Mouse (Mus musculus) Muller cell, postnatal 12 days (primary cell): ENCODE measurements around the gene Copg1.
A peak's percentile ranks its signal among the peaks of the same experiment; 100 is the strongest.
"Not testable (repeated sequence)": the region's sequence is repeated elsewhere in the genome, so short reads cannot be mapped to it uniquely, and the experiment has no call there.

Source experiments
- DNase-seq: peaks from one replicate; pipeline ENCODE4 v3.0.0-alpha.2; 2015; ENCODE audit errors: inconsistent ontology term

Gene Copg1

GRCm38 (mm10) chr6:87875562-87875961 is 12.1 kb upstream of the Copg1 start:
- no peak for DNase-seq

GRCm38 (mm10) chr6:87876068-87876643 is 11.5 kb upstream of the Copg1 start:
- DNase-seq, result no peak

DNA sequence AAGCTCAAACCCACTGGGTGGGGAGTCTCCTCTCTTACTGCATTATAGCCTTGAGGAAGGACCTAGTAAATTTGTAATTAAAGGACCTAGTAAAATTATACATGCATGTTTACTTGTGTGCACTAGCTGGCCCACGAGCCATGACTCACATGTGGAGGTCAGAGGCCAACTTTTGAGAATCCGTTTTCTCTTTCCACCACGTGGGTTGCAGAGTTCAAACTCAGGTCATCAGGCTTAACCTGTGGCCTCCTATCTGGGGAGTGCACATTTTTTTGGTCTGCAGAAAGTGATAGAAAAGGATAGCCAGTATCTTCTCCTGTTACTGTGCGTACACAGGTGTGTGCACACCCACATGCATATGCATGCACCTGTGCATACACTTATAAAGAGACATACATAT is 8.6 kb upstream of the Copg1 start:
- DNase-seq, result no peak

DNA sequence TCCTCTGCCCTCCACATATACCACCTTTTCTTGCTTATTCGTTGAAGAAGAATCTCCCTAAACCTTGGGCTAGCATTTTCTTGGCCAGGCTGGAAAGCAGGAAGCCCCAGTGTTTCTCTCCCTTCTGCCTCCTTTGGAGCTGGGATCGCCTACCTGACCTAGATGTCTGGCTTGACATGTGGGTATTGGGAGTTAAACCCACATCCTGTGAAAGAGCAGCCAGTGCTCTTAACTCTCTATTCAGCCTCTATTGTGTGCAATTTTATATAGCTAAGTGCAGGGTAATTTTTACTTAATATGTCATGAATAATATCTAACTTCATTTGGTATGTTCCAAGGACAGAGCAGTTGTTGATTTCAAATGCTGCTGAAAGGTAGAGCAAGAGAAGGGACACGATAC is 8.0 kb upstream of the Copg1 start:
- no peak for DNase-seq

- no peak for DNase-seq
Observed at GRCm38 (mm10) chr6:87882221-87882620, 5.4 kb upstream of the Copg1 start.

GRCm38 (mm10) chr6:87882816-87883215 is 4.8 kb upstream of the Copg1 start:
- peak; percentile 34 for DNase-seq

DNA sequence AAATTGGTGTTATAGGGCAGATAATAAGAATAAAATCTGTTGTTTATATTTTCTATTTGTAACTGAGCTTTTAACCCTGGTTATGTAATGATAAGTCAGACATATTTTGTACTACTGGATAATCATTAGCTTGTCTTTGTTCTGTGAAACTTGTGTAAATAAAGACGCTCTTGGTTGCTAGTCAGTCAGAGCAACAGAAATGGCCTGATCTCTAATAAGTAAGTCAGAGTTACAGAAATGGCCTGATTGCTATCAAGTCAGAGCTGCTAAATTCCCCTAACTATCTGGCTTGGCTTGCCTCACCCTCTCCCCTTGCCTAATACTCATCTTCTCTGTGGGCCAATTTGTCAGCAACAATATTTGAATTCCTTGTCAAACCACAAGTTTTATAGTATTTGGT is 893 bp upstream of the Copg1 start:
- no peak for DNase-seq

GRCm38 (mm10) chr6:87893931-87894330 is 6.3 kb downstream of the Copg1 start:
- no peak for DNase-seq

DNA sequence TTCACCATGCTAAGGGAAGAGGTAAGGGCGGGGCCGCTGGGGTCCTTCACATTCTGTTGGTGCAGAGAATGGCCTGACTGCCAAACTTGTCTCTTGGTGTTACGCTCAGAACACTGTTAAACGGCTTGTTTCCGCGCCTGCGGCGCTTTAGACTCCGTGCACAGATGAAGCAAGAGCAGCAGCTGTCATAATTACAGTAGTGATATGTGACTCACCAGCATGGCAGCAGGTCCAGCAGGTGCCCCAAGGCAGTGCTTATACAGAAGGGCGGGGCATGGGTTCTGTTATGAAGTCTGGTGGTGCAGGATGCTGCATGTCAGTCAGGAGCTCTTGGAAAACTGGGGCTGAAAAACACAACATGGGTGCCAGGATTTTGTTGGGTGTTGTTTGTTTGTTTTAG is 10.4 kb downstream of the Copg1 start:
- DNase-seq, result no peak

- DNase-seq, result no peak
Observed at GRCm38 (mm10) chr6:87906632-87907031, 19.0 kb downstream of the Copg1 start.

- DNase-seq, result no peak
Observed at GRCm38 (mm10) chr6:87909181-87909580, 21.6 kb downstream of the Copg1 start.

GRCm38 (mm10) chr6:87911559-87911958 is 23.9 kb downstream of the Copg1 start:
- no peak for DNase-seq

- peak; percentile 85 for DNase-seq
Observed at GRCm38 (mm10) chr6:87913661-87914325, 26.2 kb downstream of the Copg1 start, which contains the start of gene Hmces. Hmces (plus strand) TSS chr6:87913935.

DNA sequence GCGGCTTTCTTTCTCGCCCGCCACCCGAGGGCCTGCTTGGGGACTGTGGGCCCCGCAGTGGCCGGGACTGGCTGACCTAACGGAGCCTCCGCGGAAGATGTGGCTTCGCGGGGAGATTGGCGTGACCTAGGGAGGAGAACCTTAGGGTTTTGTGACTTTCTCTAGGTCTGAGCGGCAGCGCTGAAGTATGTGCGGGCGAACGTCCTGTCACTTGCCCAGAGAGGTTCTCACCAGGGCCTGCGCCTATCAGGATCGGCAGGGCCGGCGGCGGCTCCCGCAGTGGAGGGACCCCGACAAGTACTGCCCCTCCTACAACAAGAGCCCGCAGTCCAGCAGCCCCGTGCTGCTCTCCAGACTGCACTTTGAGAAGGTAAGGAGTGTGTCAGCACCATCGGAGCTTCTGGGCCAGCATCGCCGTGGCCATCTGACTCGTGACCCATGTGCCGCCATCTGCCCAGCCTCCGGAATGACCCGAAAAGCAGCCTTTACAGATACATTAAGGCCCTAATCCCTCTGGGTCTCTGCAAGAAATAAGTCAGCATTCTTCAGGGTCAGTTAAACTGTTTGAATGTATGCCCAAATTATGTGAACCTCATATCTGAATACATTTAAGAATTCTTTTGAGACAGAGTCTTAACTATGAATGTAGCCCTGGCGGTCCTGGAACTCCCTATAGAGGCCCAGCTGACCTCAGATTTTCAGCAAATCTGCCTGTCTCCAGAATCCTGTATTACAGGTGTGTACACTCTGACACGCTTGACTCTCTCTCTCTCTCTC is 26.9 kb downstream of the Copg1 start:
- DNase-seq, result peak; percentile 73

DNA sequence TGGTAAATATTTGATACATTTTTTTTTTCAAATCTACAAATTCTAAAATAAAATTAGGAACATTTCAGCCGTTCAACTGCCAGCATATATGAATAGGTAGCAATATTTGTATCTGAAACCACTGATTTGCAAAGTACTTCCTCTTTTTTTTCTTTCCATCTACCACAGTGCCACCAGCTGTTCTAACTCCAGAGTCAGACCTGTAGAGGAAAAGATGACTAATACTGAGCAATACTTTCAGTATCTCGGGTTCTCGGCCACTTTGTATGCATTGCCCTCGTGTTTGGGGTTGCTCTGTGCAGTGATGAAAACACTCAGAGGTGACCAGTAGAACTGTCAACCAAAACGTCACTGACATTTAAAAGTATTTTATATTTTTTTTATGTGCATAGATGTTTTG is 28.3 kb downstream of the Copg1 start:
- DNase-seq, result peak; percentile 25

DNA sequence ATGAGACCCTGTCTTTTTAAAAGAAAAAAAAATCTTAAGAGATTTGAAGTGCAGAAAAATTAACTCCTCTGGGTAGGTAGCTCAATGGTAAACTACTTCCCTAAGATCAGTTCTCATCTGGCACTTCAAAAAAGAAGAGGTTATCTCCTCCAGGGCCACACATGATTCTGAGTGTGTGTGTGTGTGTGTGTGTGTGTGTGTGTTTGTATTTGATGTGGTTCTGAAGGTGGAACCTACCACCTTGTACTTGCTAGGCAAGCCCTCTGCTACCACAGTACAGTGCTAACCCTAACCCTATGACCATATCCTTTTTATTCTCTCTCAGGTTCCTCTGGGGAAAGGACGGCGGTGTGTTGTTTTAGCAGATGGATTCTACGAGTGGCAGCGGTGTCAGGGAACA is 33.6 kb downstream of the Copg1 start:
- no peak for DNase-seq

GRCm38 (mm10) chr6:87923624-87924023 is 36.0 kb downstream of the Copg1 start:
- no peak for DNase-seq

GRCm38 (mm10) chr6:87935037-87935436 is 47.4 kb downstream of the Copg1 start:
- DNase-seq, result no peak

GRCm38 (mm10) chr6:87937178-87937788 is 49.7 kb downstream of the Copg1 start:
- DNase-seq, result peak; percentile 57

- DNase-seq, result no peak
Observed at GRCm38 (mm10) chr6:87938941-87939340, 51.3 kb downstream of the Copg1 start.

DNA sequence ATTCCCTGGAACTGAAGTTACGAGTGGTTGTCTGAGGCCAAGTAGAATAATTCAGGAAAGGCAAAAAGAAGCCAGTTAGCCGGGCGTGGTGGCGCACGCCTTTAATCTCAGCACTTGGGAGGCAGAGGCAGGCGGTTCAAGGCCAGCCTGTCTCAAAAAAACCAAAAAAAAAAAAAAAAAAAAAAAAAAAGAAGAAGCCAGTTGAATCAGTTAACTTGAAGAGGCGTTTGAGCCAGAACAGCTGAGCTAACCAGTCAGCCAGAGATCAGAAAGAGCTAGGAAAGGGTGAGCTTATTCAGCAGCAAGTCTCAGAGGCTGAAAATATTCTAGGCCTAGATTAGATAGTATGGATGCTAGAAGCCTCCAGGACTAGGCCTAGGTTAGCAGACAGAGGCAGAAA is 54.6 kb downstream of the Copg1 start:
- DNase-seq, result no peak

GRCm38 (mm10) chr6:87962457-87962856 is 74.8 kb downstream of the Copg1 start:
- not testable (repeated sequence) for DNase-seq
